Mouse (Mus musculus): Measurements from ENCODE around the gene Auts2. TPM values are rescaled to one million over a fixed set of nuclear protein-coding genes. Genes with fewer than 3 reads are reported as not detected.

Auts2 gene
- polyA plus RNA-seq, 1 experiment from 2014 or later: 0.03 TPM

DNA sequence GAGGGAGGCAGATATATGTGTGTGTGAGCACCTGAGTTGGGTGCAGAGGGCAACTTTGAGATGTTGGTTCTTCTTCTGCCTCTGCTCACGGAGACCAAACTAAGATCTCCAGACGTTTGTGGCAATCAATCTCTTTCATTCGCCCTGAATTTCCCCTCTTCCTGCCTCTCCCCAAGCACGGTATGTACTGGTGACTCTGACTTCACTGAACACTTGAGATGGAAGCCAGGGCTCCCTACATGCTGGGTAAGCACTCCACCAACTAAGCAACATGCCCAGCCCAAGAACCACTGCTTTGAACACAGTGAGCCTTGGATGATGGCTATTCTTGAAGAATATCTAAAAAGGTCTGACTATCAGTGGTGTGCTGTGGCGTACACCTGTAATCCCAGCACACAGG is 1032.5 kb downstream of the Auts2 start:
- 49% methylated on average over 5 of the region's 5 CpGs for WGBS (ENCODE audit: missing documents)
- no peak overlapping the region for H3K4me3 ChIP-seq (ENCODE audit: inconsistent target)

DNA sequence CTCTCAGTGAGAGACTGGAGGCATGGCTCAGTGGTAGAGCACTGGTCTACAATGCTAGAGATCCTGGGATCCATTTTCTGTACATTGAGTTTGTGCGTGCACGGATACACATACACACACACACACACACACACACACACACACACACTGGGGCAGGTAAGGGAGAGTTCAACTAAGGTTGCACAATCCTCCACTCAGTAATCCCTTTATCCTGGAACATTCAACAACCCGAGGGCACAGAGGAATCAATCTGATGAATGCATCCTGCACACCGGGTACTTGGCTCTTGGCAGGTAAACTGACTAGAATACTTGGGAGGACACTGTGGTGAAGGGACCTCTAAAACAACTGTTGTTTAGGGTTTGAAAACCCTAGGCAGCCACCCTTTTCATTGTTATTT is 1033.8 kb downstream of the Auts2 start:
- Histone ChIP-seq H3K27ac (no peak overlapping the region), H3K79me2 (ENCODE audit: inconsistent target) (no peaks in the 10 kb centered on the region), H3K36me3 (ENCODE audit: inconsistent target) (no peaks in the 10 kb centered on the region), H3K4me3 (ENCODE audit: inconsistent target) (no peak overlapping the region)
- 97% methylated on average over 4 of the region's 4 CpGs for WGBS (ENCODE audit: missing documents)

More for the DNA sequence above, 1032.5 kb downstream of the Auts2 start:
- Histone ChIP-seq H3K79me2 (ENCODE audit: inconsistent target) (no peaks in the 10 kb centered on the region), H3K36me3 (ENCODE audit: inconsistent target) (no peaks in the 10 kb centered on the region), H3K27ac (no peak overlapping the region)

DNA sequence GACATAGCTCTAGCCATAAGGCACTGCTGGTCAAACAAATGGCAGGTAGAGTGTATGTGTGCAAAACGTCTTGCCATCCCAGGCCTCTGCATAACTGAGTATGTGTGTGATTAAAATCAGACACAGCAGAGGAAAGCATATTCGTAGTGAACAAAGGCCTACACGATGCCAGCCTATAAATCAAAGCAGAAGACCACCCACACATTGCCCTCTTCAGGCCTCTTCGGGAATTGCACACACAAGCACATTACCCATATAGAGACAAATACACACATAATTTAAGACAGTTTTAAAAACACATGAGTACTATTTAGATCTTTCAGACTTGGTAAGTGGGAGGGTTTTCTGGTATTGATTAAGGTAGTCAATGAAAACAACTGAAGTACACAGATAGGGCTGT is 1044.3 kb downstream of the Auts2 start:
- H3K36me3 ChIP-seq (ENCODE audit: inconsistent target): no peaks in the 10 kb centered on the region
- WGBS (ENCODE audit: missing documents): 90% methylated on average over 4 of the region's 4 CpGs
- no peak overlapping the region for H3K4me3 ChIP-seq (ENCODE audit: inconsistent target)
- no peak overlapping the region for H3K27ac ChIP-seq
- H3K79me2 ChIP-seq (ENCODE audit: inconsistent target): no peaks in the 10 kb centered on the region

DNA sequence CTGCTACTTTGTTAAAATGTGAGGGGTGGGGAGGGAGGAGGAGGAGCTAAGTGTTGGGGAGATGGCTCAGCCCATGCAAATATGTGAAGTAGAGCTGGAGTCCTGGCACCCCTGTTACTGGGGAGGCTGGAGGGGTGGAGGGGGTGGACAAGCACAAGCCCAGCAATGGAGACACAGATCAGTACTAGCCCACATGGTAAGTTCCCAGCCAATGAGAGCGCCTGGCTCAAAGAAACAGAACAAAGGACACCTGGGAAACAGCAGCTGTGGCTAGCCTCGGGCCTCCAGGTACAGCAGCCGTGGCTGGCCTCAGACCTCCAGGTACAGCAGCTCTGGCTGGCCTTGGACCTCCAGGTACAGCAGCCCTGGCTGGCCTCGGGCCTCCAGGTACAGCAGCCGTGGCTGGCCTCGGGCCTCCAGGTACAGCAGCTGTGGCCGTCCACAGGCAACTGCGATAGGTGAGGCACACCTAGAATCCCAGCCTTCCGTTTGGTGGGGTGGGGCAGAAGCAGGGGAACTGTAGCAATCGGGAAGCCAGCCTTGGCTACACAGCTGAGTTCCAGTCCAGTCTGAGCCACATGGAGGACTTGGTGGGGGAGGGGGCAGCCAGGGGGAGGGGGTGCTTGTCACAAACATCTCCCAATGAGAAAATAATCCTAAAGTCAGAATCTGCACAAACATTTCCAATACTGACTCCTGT is 1046.5 kb downstream of the Auts2 start:
- 89% methylated on average over 10 of the region's 10 CpGs for WGBS (ENCODE audit: missing documents)
- H3K4me3 ChIP-seq (ENCODE audit: inconsistent target): no peak overlapping the region
- H3K27ac ChIP-seq: no peak overlapping the region
- H3K79me2 ChIP-seq (ENCODE audit: inconsistent target): no peaks in the 10 kb centered on the region
- no peaks in the 10 kb centered on the region for H3K36me3 ChIP-seq (ENCODE audit: inconsistent target)

DNA sequence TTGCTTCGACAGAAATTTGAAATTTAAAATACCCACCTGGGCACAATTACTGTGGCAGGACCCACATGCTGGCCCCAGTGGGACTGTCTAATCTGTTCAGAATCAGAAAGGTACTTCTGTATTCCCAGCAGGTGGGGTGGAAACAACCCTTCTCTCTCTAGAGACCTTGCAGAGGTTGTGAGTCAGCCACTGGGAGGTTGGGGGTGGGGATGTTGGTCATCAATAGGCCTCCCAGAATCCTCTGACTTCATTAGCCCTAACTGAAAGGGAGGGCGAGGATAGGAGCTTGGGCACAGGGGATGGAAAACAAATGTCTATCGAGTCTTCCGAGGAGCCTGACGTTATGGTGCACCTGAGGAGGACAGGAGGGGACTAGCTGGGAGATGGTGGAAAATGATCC is 1048.6 kb downstream of the Auts2 start:
- no peaks in the 10 kb centered on the region for H3K36me3 ChIP-seq (ENCODE audit: inconsistent target)
- H3K79me2 ChIP-seq (ENCODE audit: inconsistent target): no peaks in the 10 kb centered on the region
- H3K4me3 ChIP-seq (ENCODE audit: inconsistent target): no peak overlapping the region
- WGBS (ENCODE audit: missing documents): 89% methylated on average over 5 of the region's 5 CpGs
- H3K27ac ChIP-seq: no peak overlapping the region

DNA sequence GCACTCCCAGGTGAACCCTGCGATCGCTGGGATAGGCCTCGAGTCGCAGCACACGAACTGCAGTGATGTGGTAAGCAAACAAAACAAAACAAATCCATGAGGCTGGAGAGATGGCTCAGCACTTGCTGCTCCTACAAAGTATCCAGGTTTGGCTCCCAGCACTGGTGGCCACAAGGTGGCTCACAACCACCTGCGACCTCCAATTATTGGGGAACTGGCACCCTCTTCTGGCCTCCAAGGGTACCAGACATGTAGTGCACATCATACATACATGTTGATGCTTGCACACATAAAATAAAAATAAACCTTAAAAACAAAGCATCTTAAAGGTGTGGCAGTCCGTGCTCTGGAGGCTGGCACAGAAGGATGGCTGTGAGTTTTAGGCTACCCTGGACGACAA is 1050.6 kb downstream of the Auts2 start:
- no peak overlapping the region for H3K4me3 ChIP-seq (ENCODE audit: inconsistent target)
- H3K36me3 ChIP-seq (ENCODE audit: inconsistent target): no peaks in the 10 kb centered on the region
- H3K27ac ChIP-seq: no peak overlapping the region
- WGBS (ENCODE audit: missing documents): 94% methylated on average over 8 of the region's 8 CpGs
- no peaks in the 10 kb centered on the region for H3K79me2 ChIP-seq (ENCODE audit: inconsistent target)

DNA sequence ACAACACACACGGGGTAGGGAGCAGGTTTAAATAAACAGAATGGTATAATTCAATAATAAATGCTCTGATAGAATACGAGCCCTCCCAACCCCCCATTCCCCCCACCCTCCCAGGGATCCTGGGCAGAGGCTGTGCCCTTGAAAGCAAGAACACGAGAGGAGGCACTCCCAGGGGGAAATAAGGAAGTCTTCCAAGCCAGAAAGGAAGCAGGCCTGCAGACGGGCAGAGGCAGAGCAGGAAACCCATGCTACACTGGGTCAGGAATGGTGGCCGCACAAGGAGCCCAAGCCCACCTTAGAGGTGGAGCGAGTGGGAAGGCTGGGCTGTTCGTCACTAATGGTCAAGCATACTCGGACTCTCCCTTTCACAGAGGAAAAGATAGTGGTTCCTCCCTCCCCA is 1051.3 kb downstream of the Auts2 start:
- Histone ChIP-seq H3K79me2 (ENCODE audit: inconsistent target) (no peaks in the 10 kb centered on the region), H3K27ac (no peak overlapping the region), H3K4me3 (ENCODE audit: inconsistent target) (no peak overlapping the region), H3K36me3 (ENCODE audit: inconsistent target) (no peaks in the 10 kb centered on the region)
- 75% methylated on average over 8 of the region's 8 CpGs for WGBS (ENCODE audit: missing documents)

DNA sequence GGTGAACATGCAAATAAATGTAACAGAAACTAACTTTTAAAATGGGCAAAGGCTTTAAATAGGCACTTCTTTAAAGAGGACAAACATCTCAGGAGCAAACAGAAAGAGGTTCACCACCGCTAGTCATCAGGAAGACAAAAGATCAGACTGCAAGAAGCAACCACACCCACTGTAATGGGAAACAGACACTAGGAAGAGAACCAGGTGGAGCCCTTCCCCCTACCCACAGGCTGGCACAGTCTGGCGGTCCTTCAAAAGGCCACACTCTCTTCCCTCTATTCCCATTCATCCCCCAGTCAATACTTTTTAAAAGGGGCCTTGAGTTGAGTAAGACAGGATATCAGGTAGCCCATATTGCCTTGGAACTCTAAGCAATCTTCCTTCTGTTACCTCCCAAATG is 1052.3 kb downstream of the Auts2 start:
- no peaks in the 10 kb centered on the region for H3K79me2 ChIP-seq (ENCODE audit: inconsistent target)
- H3K36me3 ChIP-seq (ENCODE audit: inconsistent target): no peaks in the 10 kb centered on the region
- 83% methylated on average over 2 of the region's 2 CpGs for WGBS (ENCODE audit: missing documents)
- no peak overlapping the region for H3K27ac ChIP-seq
- no peak overlapping the region for H3K4me3 ChIP-seq (ENCODE audit: inconsistent target)

DNA sequence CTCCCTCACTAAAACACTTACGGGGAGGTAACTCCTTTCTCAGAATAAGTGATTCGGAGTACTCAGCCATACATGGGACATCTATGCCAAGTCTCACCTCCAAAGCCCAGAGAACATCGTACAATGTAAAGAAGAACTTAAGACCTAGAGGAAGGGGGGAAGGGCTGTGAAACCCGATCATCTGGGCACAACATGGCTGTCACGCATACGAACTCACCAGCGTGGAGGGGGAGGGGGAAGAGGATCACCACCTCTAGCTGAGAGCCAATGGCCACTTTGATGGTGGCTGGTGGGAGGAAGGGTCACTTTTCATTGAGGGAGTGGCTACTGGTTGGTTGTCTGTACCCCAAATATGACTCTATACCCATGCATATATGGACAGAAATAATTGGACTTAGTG is 1053.3 kb downstream of the Auts2 start:
- Histone ChIP-seq H3K79me2 (ENCODE audit: inconsistent target) (no peaks in the 10 kb centered on the region), H3K4me3 (ENCODE audit: inconsistent target) (no peak overlapping the region), H3K27ac (no peak overlapping the region), H3K36me3 (ENCODE audit: inconsistent target) (no peaks in the 10 kb centered on the region)
- WGBS (ENCODE audit: missing documents): 94% methylated on average over 7 of the region's 7 CpGs

DNA sequence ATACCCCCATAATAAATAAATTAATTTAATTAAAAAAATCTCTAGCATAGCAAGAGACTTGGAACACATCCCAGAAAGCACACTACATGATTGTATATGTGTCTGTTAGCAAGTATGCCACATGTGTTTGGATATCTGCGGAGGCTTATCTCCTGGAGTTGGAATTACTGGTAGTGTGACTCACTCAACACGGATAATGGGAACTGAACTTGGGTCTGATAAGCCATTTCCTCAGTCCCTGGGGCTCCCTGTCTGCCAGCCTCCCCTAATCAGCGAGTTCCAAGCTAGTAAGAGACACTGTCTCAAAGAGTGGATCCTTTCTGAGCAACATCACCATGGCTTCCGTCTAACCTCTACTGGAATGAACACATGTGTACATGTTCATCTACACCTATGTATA is 1056.6 kb downstream of the Auts2 start:
- Histone ChIP-seq H3K36me3 (ENCODE audit: inconsistent target) (no peaks in the 10 kb centered on the region), H3K4me3 (ENCODE audit: inconsistent target) (no peak overlapping the region), H3K27ac (no peak overlapping the region), H3K79me2 (ENCODE audit: inconsistent target) (no peaks in the 10 kb centered on the region)
- 81% methylated on average over 4 of the region's 4 CpGs for WGBS (ENCODE audit: missing documents)

DNA sequence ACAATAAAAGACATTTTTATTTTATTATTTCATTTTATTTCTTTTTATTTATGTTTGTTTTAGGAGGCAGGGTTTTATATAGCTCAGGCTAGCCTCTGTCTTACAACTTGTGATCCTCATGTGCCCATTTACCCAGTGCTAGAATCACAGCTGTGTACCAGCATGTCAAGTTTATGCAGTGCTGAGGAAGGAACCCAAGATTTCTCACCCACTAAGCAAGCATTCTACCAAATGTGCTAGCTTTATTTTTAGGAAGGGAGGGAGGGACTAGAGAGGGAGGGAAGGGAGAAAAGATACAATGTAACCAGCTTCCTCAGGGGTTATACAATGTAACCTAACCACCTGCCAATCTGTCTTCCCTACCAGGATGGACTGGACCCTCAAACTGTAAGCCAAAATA is 1067.9 kb downstream of the Auts2 start:
- Histone ChIP-seq H3K36me3 (ENCODE audit: inconsistent target) (no peaks in the 10 kb centered on the region), H3K4me3 (ENCODE audit: inconsistent target) (no peak overlapping the region), H3K79me2 (ENCODE audit: inconsistent target) (no peaks in the 10 kb centered on the region), H3K27ac (no peak overlapping the region)

DNA sequence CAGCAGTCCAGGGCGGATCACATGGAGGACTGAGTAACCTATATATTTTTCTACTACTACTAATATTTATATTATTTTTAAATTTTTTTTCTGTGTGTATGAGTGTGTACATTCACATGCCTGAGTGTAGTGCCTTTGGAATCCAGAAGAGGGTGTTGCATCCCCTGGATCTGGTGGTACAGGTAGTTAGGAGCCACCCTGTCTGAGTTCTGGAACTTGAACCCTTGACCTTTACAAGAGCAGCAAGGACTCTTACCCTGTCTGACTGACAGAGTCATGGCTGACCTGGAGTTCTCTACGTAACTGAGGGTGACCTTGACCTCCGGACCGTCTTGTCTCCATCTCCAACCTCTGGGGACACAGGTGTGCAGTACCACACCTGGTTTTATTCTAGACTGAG is 1074.5 kb downstream of the Auts2 start:
- Histone ChIP-seq H3K27ac (no peak overlapping the region), H3K79me2 (ENCODE audit: inconsistent target) (no peaks in the 10 kb centered on the region), H3K36me3 (ENCODE audit: inconsistent target) (no peaks in the 10 kb centered on the region), H3K4me3 (ENCODE audit: inconsistent target) (no peak overlapping the region)
- WGBS (ENCODE audit: missing documents): 96% methylated on average over 4 of the region's 4 CpGs

DNA sequence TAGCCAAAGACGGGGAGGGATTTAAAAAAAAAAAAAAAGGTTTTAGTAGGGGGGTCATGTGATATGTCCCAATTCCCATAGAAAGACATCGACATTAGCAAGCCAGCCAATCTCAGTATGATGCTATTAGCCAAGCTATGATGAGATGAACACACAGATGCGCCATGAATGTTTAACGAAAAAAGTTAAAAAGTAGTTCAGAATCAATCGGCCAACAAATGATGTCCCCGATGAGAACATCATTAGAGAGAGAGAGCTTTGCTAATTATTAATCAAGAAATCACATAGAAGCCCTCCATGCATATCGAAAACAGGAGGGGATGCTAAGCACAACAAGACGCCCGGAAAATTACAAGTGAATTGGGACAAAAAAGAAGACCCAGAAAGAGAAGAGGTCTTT is 1077.0 kb downstream of the Auts2 start:
- H3K4me3 ChIP-seq (ENCODE audit: inconsistent target): no peak overlapping the region
- no peak overlapping the region for H3K27ac ChIP-seq
- H3K36me3 ChIP-seq (ENCODE audit: inconsistent target): no peaks in the 10 kb centered on the region
- 92% methylated on average over 9 of the region's 9 CpGs for WGBS (ENCODE audit: missing documents)
- H3K79me2 ChIP-seq (ENCODE audit: inconsistent target): no peaks in the 10 kb centered on the region

DNA sequence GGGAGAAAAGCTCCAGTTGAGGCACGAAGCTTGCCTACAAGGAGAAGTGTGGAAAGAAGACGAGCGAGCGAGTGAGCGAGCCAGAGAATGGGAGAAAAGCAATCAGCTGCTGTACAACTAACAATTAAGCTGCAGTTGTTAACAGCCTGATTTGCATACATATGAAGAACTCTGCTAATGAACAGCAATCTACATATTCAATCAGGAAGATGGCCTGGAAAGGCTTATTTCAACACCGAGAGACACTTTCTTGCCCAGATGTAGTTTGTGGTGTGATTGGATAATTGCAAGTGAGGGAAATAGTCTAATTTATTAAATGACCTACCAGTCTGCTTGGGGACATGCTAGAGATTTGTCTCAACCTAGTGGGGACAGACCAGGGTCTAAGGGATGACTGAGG is 1079.7 kb downstream of the Auts2 start:
- Histone ChIP-seq H3K79me2 (ENCODE audit: inconsistent target) (no peaks in the 10 kb centered on the region), H3K4me3 (ENCODE audit: inconsistent target) (no peak overlapping the region), H3K36me3 (ENCODE audit: inconsistent target) (no peaks in the 10 kb centered on the region), H3K27ac (no peak overlapping the region)
- WGBS (ENCODE audit: missing documents): 89% methylated on average over 6 of the region's 6 CpGs

DNA sequence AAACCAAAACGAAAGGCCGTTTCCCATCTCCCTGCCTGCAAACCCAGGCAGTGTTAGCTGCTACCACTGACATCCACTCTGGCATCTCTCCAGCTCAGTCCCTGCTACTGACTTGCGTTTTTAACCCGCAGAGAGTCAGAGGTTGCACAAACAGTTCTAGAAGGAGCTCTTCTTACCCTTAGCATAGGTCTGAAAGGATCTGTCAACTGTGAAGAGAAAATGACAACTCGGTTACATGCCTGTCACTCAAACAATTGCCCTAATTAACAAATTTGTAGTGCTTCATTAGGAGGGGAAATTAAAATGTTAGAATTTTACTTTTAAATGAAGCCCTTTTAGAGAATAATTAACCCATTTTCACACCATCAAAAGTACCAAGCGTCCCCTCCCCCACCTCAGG is 1083.2 kb downstream of the Auts2 start:
- no peak overlapping the region for H3K27ac ChIP-seq
- H3K79me2 ChIP-seq (ENCODE audit: inconsistent target): no peaks in the 10 kb centered on the region
- H3K4me3 ChIP-seq (ENCODE audit: inconsistent target): no peak overlapping the region
- no peaks in the 10 kb centered on the region for H3K36me3 ChIP-seq (ENCODE audit: inconsistent target)
- 81% methylated on average over 6 of the region's 6 CpGs for WGBS (ENCODE audit: missing documents)

DNA sequence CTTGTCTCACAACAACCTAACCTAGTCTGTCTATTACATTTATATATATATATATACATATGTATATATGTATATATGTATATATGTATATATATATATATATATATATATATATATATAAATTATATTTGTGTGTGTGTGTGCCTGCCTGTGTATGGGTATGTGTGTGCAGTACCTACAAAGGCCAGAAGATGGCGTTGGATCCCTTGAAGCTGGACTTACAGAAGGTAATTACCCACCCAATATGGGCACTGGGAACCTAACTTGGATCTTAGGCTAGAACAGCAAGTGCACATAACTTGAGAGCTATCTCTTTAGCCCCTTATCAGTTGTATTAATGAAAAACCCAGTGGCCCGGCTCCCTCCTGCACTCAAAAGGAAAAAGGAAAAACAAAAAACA is 1083.6 kb downstream of the Auts2 start:
- Histone ChIP-seq H3K27ac (no peak overlapping the region), H3K36me3 (ENCODE audit: inconsistent target) (no peaks in the 10 kb centered on the region), H3K79me2 (ENCODE audit: inconsistent target) (no peaks in the 10 kb centered on the region), H3K4me3 (ENCODE audit: inconsistent target) (no peak overlapping the region)
- WGBS (ENCODE audit: missing documents): 55% methylated on average over 2 of the region's 2 CpGs
